Mouse (Mus musculus): Measurements from ENCODE around the gene Coa5. TPM values are rescaled to one million over a fixed set of nuclear protein-coding genes. Genes with fewer than 3 reads are reported as not detected.
A peak's percentile ranks its signal among the peaks of the same experiment; 100 is the strongest.

The Coa5 gene
- polyA plus RNA-seq (2014; fragmentation: Nextera tagmentation; extraction: Ambion mirVana), result 71.8 and 80.9 TPM in 2 replicates

GRCm38 (mm10) chr1:37429366-37430296, at the start of gene Coa5, which contains the start of gene Unc50:
Coa5 (minus strand) TSS chr1:37430103.
Unc50 (plus strand) TSS chr1:37430139.
- H3K36me3 ChIP-seq (ENCODE audit: control insufficient read depth, insufficient read depth, low read length), result peaks cover 22% of the 10 kb centered on the region
- H3K4me1 ChIP-seq (replicated peaks; ENCODE audit: control insufficient read depth, insufficient read depth, low read length), result peaks cover 7% of the 10 kb centered on the region
- 2% methylated on average over 57 of the region's 57 CpGs for WGBS

GRCm38 (mm10) chr1:37479074-37479473, 49.2 kb upstream of the Coa5 start:
- Histone ChIP-seq H3K9ac (ENCODE audit: low read depth, low read length) (peak overlapping the region; percentile 38; the same call in 1 of the 2 replicates), H3K27ac (ENCODE audit: low read depth, low read length) (peak overlapping the region; percentile 89), H3K27me3 (replicated peaks; ENCODE audit: control insufficient read depth, insufficient read depth, low read length) (no peaks in the 10 kb centered on the region), H3K36me3 (ENCODE audit: control insufficient read depth, insufficient read depth, low read length) (no peaks in the 10 kb centered on the region), H3K4me1 (replicated peaks; ENCODE audit: control insufficient read depth, insufficient read depth, low read length) (peaks cover 19% of the 10 kb centered on the region), H3K4me2 (peak overlapping the region; percentile 66), H3K9me3 (ENCODE audit: control insufficient read depth, low read length) (no peaks in the 10 kb centered on the region), H3K4me3 (ENCODE audit: low read depth, low read length) (no peak overlapping the region)
- DNase-seq (ENCODE audit: low spot score) (no peak), ATAC-seq (replicated peaks; ENCODE audit: low FRiP score) (peak; percentile 72)
- 50% methylated on average over 9 of the region's 9 CpGs for WGBS

More at GRCm38 (mm10) chr1:37429366-37430296, at the start of gene Coa5, which contains the start of gene Unc50:
- Histone ChIP-seq H3K27me3 (replicated peaks; ENCODE audit: control insufficient read depth, insufficient read depth, low read length) (no peaks in the 10 kb centered on the region), H3K4me2 (peak within 1 kb of the TSS; percentile 71), H3K4me3 (ENCODE audit: low read depth, low read length) (peak within 1 kb of the TSS; percentile 90), H3K27ac (ENCODE audit: low read depth, low read length) (peak within 1 kb of the TSS; percentile 79), H3K9me3 (ENCODE audit: control insufficient read depth, low read length) (no peaks in the 10 kb centered on the region), H3K9ac (ENCODE audit: low read depth, low read length) (peak within 1 kb of the TSS; percentile 90)
- ATAC-seq (replicated peaks; ENCODE audit: low FRiP score), result peak; percentile 97
- DNase-seq (ENCODE audit: low spot score), result peak; percentile 88

- DNase-seq (ENCODE audit: low spot score) (no peak), ATAC-seq (replicated peaks; ENCODE audit: low FRiP score) (peak; percentile 86)
- peaks cover 22% of the 10 kb centered on the region for H3K4me1 ChIP-seq (replicated peaks; ENCODE audit: control insufficient read depth, insufficient read depth, low read length)
- H3K27ac ChIP-seq (ENCODE audit: low read depth, low read length), result peak overlapping the region; percentile 89
- WGBS, result 28% methylated on average over 7 of the region's 7 CpGs
- no peaks in the 10 kb centered on the region for H3K9me3 ChIP-seq (ENCODE audit: control insufficient read depth, low read length)
- no peaks in the 10 kb centered on the region for H3K27me3 ChIP-seq (replicated peaks; ENCODE audit: control insufficient read depth, insufficient read depth, low read length)
- H3K4me2 ChIP-seq, result peak overlapping the region; percentile 66
- H3K9ac ChIP-seq (ENCODE audit: low read depth, low read length), result peak overlapping the region; percentile 46
- H3K36me3 ChIP-seq (ENCODE audit: control insufficient read depth, insufficient read depth, low read length), result no peaks in the 10 kb centered on the region
- H3K4me3 ChIP-seq (ENCODE audit: low read depth, low read length), result peak overlapping the region; percentile 37
Measured at GRCm38 (mm10) chr1:37478416-37478815, 48.5 kb upstream of the Coa5 start.

- Histone ChIP-seq H3K36me3 (ENCODE audit: control insufficient read depth, insufficient read depth, low read length) (no peaks in the 10 kb centered on the region), H3K27ac (ENCODE audit: low read depth, low read length) (peak overlapping the region; percentile 89), H3K4me3 (ENCODE audit: low read depth, low read length) (peak overlapping the region; percentile 37), H3K9ac (ENCODE audit: low read depth, low read length) (peak overlapping the region; percentile 46), H3K4me1 (replicated peaks; ENCODE audit: control insufficient read depth, insufficient read depth, low read length) (peaks cover 22% of the 10 kb centered on the region), H3K27me3 (replicated peaks; ENCODE audit: control insufficient read depth, insufficient read depth, low read length) (no peaks in the 10 kb centered on the region), H3K4me2 (peak overlapping the region; percentile 66), H3K9me3 (ENCODE audit: control insufficient read depth, low read length) (no peaks in the 10 kb centered on the region)
- ATAC-seq (replicated peaks; ENCODE audit: low FRiP score) (peak; percentile 8; the same call in 1 of the 2 replicates), DNase-seq (ENCODE audit: low spot score) (no peak)
- 35% methylated on average over 5 of the region's 5 CpGs for WGBS
Measured at GRCm38 (mm10) chr1:37477928-37478327, 48.0 kb upstream of the Coa5 start.

GRCm38 (mm10) chr1:37477250-37477649, 47.3 kb upstream of the Coa5 start:
- Histone ChIP-seq H3K27ac (ENCODE audit: low read depth, low read length) (peak overlapping the region; percentile 89), H3K4me1 (replicated peaks; ENCODE audit: control insufficient read depth, insufficient read depth, low read length) (peaks cover 22% of the 10 kb centered on the region), H3K4me3 (ENCODE audit: low read depth, low read length) (no peak overlapping the region), H3K4me2 (peak overlapping the region; percentile 66), H3K27me3 (replicated peaks; ENCODE audit: control insufficient read depth, insufficient read depth, low read length) (no peaks in the 10 kb centered on the region), H3K9ac (ENCODE audit: low read depth, low read length) (peak overlapping the region; percentile 46; the same call in 1 of the 2 replicates), H3K9me3 (ENCODE audit: control insufficient read depth, low read length) (no peaks in the 10 kb centered on the region), H3K36me3 (ENCODE audit: control insufficient read depth, insufficient read depth, low read length) (no peaks in the 10 kb centered on the region)
- DNase-seq (ENCODE audit: low spot score) (no peak), ATAC-seq (replicated peaks; ENCODE audit: low FRiP score) (no peak)
- 86% methylated on average over 5 of the region's 5 CpGs for WGBS

- Histone ChIP-seq H3K9me3 (ENCODE audit: control insufficient read depth, low read length) (no peaks in the 10 kb centered on the region), H3K27me3 (replicated peaks; ENCODE audit: control insufficient read depth, insufficient read depth, low read length) (no peaks in the 10 kb centered on the region), H3K9ac (ENCODE audit: low read depth, low read length) (no peak overlapping the region), H3K4me3 (ENCODE audit: low read depth, low read length) (no peak overlapping the region), H3K4me2 (no peak overlapping the region), H3K27ac (ENCODE audit: low read depth, low read length) (no peak overlapping the region), H3K4me1 (replicated peaks; ENCODE audit: control insufficient read depth, insufficient read depth, low read length) (peaks cover 22% of the 10 kb centered on the region), H3K36me3 (ENCODE audit: control insufficient read depth, insufficient read depth, low read length) (no peaks in the 10 kb centered on the region)
- ATAC-seq (replicated peaks; ENCODE audit: low FRiP score), result no peak
- DNase-seq (ENCODE audit: low spot score), result no peak
- 92% methylated on average over 3 of the region's 3 CpGs for WGBS
Measured at GRCm38 (mm10) chr1:37475312-37475711, 45.4 kb upstream of the Coa5 start.

- peaks cover 17% of the 10 kb centered on the region for H3K4me1 ChIP-seq (replicated peaks; ENCODE audit: control insufficient read depth, insufficient read depth, low read length)
- 69% methylated on average over 6 of the region's 6 CpGs for WGBS
- no peak overlapping the region for H3K27ac ChIP-seq (ENCODE audit: low read depth, low read length)
- H3K9ac ChIP-seq (ENCODE audit: low read depth, low read length), result no peak overlapping the region
- no peaks in the 10 kb centered on the region for H3K27me3 ChIP-seq (replicated peaks; ENCODE audit: control insufficient read depth, insufficient read depth, low read length)
- H3K9me3 ChIP-seq (ENCODE audit: control insufficient read depth, low read length), result no peaks in the 10 kb centered on the region
- no peaks in the 10 kb centered on the region for H3K36me3 ChIP-seq (ENCODE audit: control insufficient read depth, insufficient read depth, low read length)
- H3K4me3 ChIP-seq (ENCODE audit: low read depth, low read length), result no peak overlapping the region
- H3K4me2 ChIP-seq, result no peak overlapping the region
- no peak for DNase-seq (ENCODE audit: low spot score)
- no peak for ATAC-seq (replicated peaks; ENCODE audit: low FRiP score)
Measured at GRCm38 (mm10) chr1:37474634-37475190, 44.8 kb upstream of the Coa5 start.

GRCm38 (mm10) chr1:37474046-37474445, 44.1 kb upstream of the Coa5 start:
- 63% methylated on average over 8 of the region's 8 CpGs for WGBS
- no peak overlapping the region for H3K9ac ChIP-seq (ENCODE audit: low read depth, low read length)
- H3K4me1 ChIP-seq (replicated peaks; ENCODE audit: control insufficient read depth, insufficient read depth, low read length), result peaks cover 12% of the 10 kb centered on the region
- H3K27ac ChIP-seq (ENCODE audit: low read depth, low read length), result no peak overlapping the region
- H3K9me3 ChIP-seq (ENCODE audit: control insufficient read depth, low read length), result no peaks in the 10 kb centered on the region
- H3K27me3 ChIP-seq (replicated peaks; ENCODE audit: control insufficient read depth, insufficient read depth, low read length), result no peaks in the 10 kb centered on the region
- no peak for ATAC-seq (replicated peaks; ENCODE audit: low FRiP score)
- no peak overlapping the region for H3K4me2 ChIP-seq
- DNase-seq (ENCODE audit: low spot score), result no peak
- no peaks in the 10 kb centered on the region for H3K36me3 ChIP-seq (ENCODE audit: control insufficient read depth, insufficient read depth, low read length)
- H3K4me3 ChIP-seq (ENCODE audit: low read depth, low read length), result no peak overlapping the region
